Mouse (Mus musculus): ENCODE results near the gene Slc24a4.

GRCm38 (mm10) chr12:102108851-102109250 is 19.7 kb upstream of the Slc24a4 start:
- TF ChIP-seq POLR2A (IDR thresholded peaks at IDR 0.05; ENCODE audit: borderline replicate concordance, insufficient read depth, low read length): no peak
- no peak for TF ChIP-seq CTCF (IDR thresholded peaks at IDR 0.05; ENCODE audit: borderline replicate concordance, insufficient read depth, low read depth, low read length)

Data from cerebellum, adult 2 months (tissue).